Comparison of ENCODE assay signal across 8 mouse cellular contexts in genomic region chr5:122145381-122146055, GRCm38 (mm10). TPM values are rescaled to one million over a fixed set of nuclear protein-coding genes. Genes with fewer than 3 reads are reported as not detected.
DNase-seq lines count a peak whose midpoint lies in the region; ATAC-seq and TF ChIP-seq lines count a peak whose summit lies in the region.

No protein-coding gene starts in this region.

- H3K27me3 ChIP-seq in cerebellum, adult 2 months (ENCODE audit: control insufficient read depth, insufficient read depth, low read length): no peaks in the 10 kb centered on the region
- no peaks in the 10 kb centered on the region for H3K27me3 ChIP-seq in intestine, embryonic 16.5 days (replicated peaks; ENCODE audit: control insufficient read depth, insufficient read depth, low read length)
- no peaks in the 10 kb centered on the region for H3K27me3 ChIP-seq in stomach, postnatal 0 days (ENCODE audit: control insufficient read depth, insufficient read depth, low read length)

- H3K4me1 ChIP-seq in cerebellum, adult 2 months (ENCODE audit: control insufficient read depth, insufficient read depth, low read length): peaks cover 14% of the 10 kb centered on the region; the same call in 1 of the 2 replicates
- H3K4me1 ChIP-seq in intestine, embryonic 16.5 days (ENCODE audit: control insufficient read depth, insufficient read depth, low read length): peaks cover 5% of the 10 kb centered on the region; the same call in 1 of the 2 replicates
- no peaks in the 10 kb centered on the region for H3K4me1 ChIP-seq in stomach, postnatal 0 days (replicated peaks; ENCODE audit: control insufficient read depth, insufficient read depth)

- 66% methylated on average over 15 of the region's 15 CpGs for WGBS in cerebellum, adult 2 months
- WGBS in intestine, embryonic 16.5 days: 41% methylated on average over 15 of the region's 15 CpGs
- WGBS in stomach, postnatal 0 days: 34% methylated on average over 15 of the region's 15 CpGs

- TF ChIP-seq EP300 in stomach, postnatal 0 days (optimal IDR thresholded peaks at IDR 0.05): no peak

- DNase-seq in cerebellum, adult 2 months: peak in 1 of 2 experiments; percentile 23
- DNase-seq in cerebellum, postnatal 36 days: no peak
- peak; percentile 96 for DNase-seq in MEL-GATA-1-ER (ENCODE audit: extremely low read depth, low read depth)
- peak; percentile 51 for DNase-seq in gastrocnemius, postnatal 25 days
- DNase-seq in lung, postnatal 14 days: peak; percentile 67
- peak; percentile 49 for DNase-seq in stomach, postnatal 0 days (ENCODE audit: low spot score)

- TF ChIP-seq POLR2A in cerebellum, adult 2 months (IDR thresholded peaks at IDR 0.05; ENCODE audit: borderline replicate concordance, insufficient read depth, low read length): no peak

- no peak for TF ChIP-seq CTCF in cerebellum, adult 2 months (IDR thresholded peaks at IDR 0.05; ENCODE audit: borderline replicate concordance, insufficient read depth, low read depth, low read length)
- TF ChIP-seq CTCF in stomach, postnatal 0 days (IDR thresholded peaks at IDR 0.05; ENCODE audit: low read depth): peak; percentile 7; the same call in 1 of the 2 replicates

- no peak overlapping the region for H3K4me3 ChIP-seq in cerebellum, adult 2 months (replicated peaks; ENCODE audit: insufficient read depth, low read depth, low read length)
- peak overlapping the region; percentile 21 for H3K4me3 ChIP-seq in intestine, embryonic 16.5 days (ENCODE audit: low read length)
- H3K4me3 ChIP-seq in stomach, postnatal 0 days (ENCODE audit: low read depth, low read length): no peak overlapping the region; the same call in 1 of the 2 replicates

- H3K27ac ChIP-seq in cerebellum, adult 2 months (ENCODE audit: insufficient read depth, low read length): peak overlapping the region; percentile 71; the same call in 1 of the 2 replicates
- H3K27ac ChIP-seq in intestine, embryonic 16.5 days (ENCODE audit: low read length): peak overlapping the region; percentile 85
- peak overlapping the region; percentile 90 for H3K27ac ChIP-seq in stomach, postnatal 0 days (replicated peaks)

- peak overlapping the region; percentile 40 for H3K4me2 ChIP-seq in intestine, embryonic 16.5 days (ENCODE audit: low read depth, low read length)
- peak overlapping the region; percentile 43 for H3K4me2 ChIP-seq in stomach, postnatal 0 days (replicated peaks; ENCODE audit: low read depth)

- peak overlapping the region; percentile 50 for H3K9ac ChIP-seq in intestine, embryonic 16.5 days (ENCODE audit: low read depth, low read length)
- peak overlapping the region; percentile 50 for H3K9ac ChIP-seq in stomach, postnatal 0 days (ENCODE audit: low read length)

- no peaks in the 10 kb centered on the region for H3K36me3 ChIP-seq in intestine, embryonic 16.5 days (ENCODE audit: control insufficient read depth, insufficient read depth, low read length)
- H3K36me3 ChIP-seq in stomach, postnatal 0 days (ENCODE audit: control insufficient read depth, insufficient read depth, low read length): no peaks in the 10 kb centered on the region

- no peaks in the 10 kb centered on the region for H3K9me3 ChIP-seq in intestine, embryonic 16.5 days (ENCODE audit: control insufficient read depth, low read length)
- no peaks in the 10 kb centered on the region for H3K9me3 ChIP-seq in stomach, postnatal 0 days (ENCODE audit: control insufficient read depth, low read length)

- ATAC-seq in intestine, embryonic 16.5 days: peak; percentile 57; the same call in 1 of the 2 replicates
- peak; percentile 58; the same call in 1 of the 2 replicates for ATAC-seq in stomach, postnatal 0 days (ENCODE audit: low FRiP score, low TSS enrichment)
- no peak for ATAC-seq in cerebellum, adult (ENCODE audit: insufficient number of reproducible peaks, low FRiP score, low TSS enrichment)

RNA-seq across cellular contexts. Expression of gene Ccdc63, which starts 4.9 kb away (rescaled TPM):
- 9.3 and 11.9 TPM in 2 replicates for polyA plus RNA-seq in cerebellum, adult 2 months (2012; rRNA removed)
- not detected for total RNA-seq in gastrocnemius, postnatal 25 days (2021)
- polyA plus RNA-seq in intestine, embryonic 16.5 days (2015; fragmentation: Nextera tagmentation; extraction: Ambion mirVana): not detected in 2 replicates
- 0.07 TPM in 2 replicates for polyA plus RNA-seq in stomach, postnatal 0 days (2015; fragmentation: Nextera tagmentation; extraction: Ambion mirVana)

RNA-seq across cellular contexts. Expression of gene Ppp1cc, which starts 12.6 kb away (rescaled TPM):
- 410 and 458 TPM in 2 replicates for polyA plus RNA-seq in cerebellum, adult 2 months (2012; rRNA removed)
- total RNA-seq in gastrocnemius, postnatal 25 days (2021): 100 to 1,000 TPM; 111 to 125 TPM
- polyA plus RNA-seq in intestine, embryonic 16.5 days (2015; fragmentation: Nextera tagmentation; extraction: Ambion mirVana): 213 and 215 TPM in 2 replicates
- 104 and 112 TPM in 2 replicates for polyA plus RNA-seq in stomach, postnatal 0 days (2015; fragmentation: Nextera tagmentation; extraction: Ambion mirVana)

RNA-seq across cellular contexts. Expression of gene Myl2, which starts 44.8 kb away (rescaled TPM):
- 0.92 and 1.6 TPM in 2 replicates for polyA plus RNA-seq in cerebellum, adult 2 months (2012; rRNA removed)
- 1,000 to 10,000 TPM in 1 of 2 experiments, 100 to 1,000 TPM in 1; 354 to 1,320 TPM for total RNA-seq in gastrocnemius, postnatal 25 days (2021)
- 0.87 and 1.9 TPM in 2 replicates for polyA plus RNA-seq in intestine, embryonic 16.5 days (2015; fragmentation: Nextera tagmentation; extraction: Ambion mirVana)
- polyA plus RNA-seq in stomach, postnatal 0 days (2015; fragmentation: Nextera tagmentation; extraction: Ambion mirVana): 0.21 and 0.30 TPM in 2 replicates

Comparison
In these comparisons a context has a peak if more than half of its experiments do, and no peak if none do; other contexts are left out.
1. DNase-seq: peak in MEL-GATA-1-ER (single experiment), gastrocnemius, postnatal 25 days (single experiment), lung, postnatal 14 days (single experiment) and stomach, postnatal 0 days (single experiment); none in cerebellum, postnatal 36 days (0 of 2).
2. Peak in every context shown above with its lines, with median percentiles within 50 percentile points of each other: H3K27ac ChIP-seq.